Mouse (Mus musculus): ENCODE measurements at regions not wholly inside any gene's neighbourhood (a gene's known extent, or its start where the extent isn't known, plus 50 kb on each side); places are given as distances from the start of the nearest gene placed in this dataset.

- no peak for ATAC-seq (ENCODE audit: low FRiP score)
- no peaks in the 10 kb centered on the region for H3K27me3 ChIP-seq (ENCODE audit: control insufficient read depth, insufficient read depth, low read length)
- H3K4me3 ChIP-seq (ENCODE audit: low read depth, low read length): no peak overlapping the region
Observed at GRCm38 (mm10) chr5:26338191-26338590, 80.7 kb downstream of the Gm7361 start.

GRCm38 (mm10) chr5:26339266-26339665, 81.8 kb downstream of the Gm7361 start:
- no peaks in the 10 kb centered on the region for H3K27me3 ChIP-seq (ENCODE audit: control insufficient read depth, insufficient read depth, low read length)
- DNase-seq (ENCODE audit: low spot score): no peak
- 91% methylated on average over 1 of the region's 1 CpGs for WGBS
- H3K27ac ChIP-seq (ENCODE audit: low read depth, low read length): no peak overlapping the region
- H3K4me3 ChIP-seq (ENCODE audit: low read depth, low read length): no peak overlapping the region
- H3K9ac ChIP-seq (ENCODE audit: low read depth, low read length): no peak overlapping the region
- no peak for ATAC-seq (ENCODE audit: low FRiP score)
- H3K4me2 ChIP-seq (replicated peaks; ENCODE audit: low read depth, low read length): no peak overlapping the region
- no peaks in the 10 kb centered on the region for H3K4me1 ChIP-seq (replicated peaks; ENCODE audit: control insufficient read depth, insufficient read depth, low read length)
- no peaks in the 10 kb centered on the region for H3K36me3 ChIP-seq (ENCODE audit: control insufficient read depth, insufficient read depth, low read length)
- H3K9me3 ChIP-seq (ENCODE audit: control insufficient read depth, low read length): no peaks in the 10 kb centered on the region

More at GRCm38 (mm10) chr5:26338191-26338590, 80.7 kb downstream of the Gm7361 start:
- Histone ChIP-seq H3K9ac (ENCODE audit: low read depth, low read length) (no peak overlapping the region), H3K27ac (ENCODE audit: low read depth, low read length) (no peak overlapping the region), H3K36me3 (ENCODE audit: control insufficient read depth, insufficient read depth, low read length) (no peaks in the 10 kb centered on the region), H3K4me2 (replicated peaks; ENCODE audit: low read depth, low read length) (no peak overlapping the region), H3K9me3 (ENCODE audit: control insufficient read depth, low read length) (no peaks in the 10 kb centered on the region), H3K4me1 (replicated peaks; ENCODE audit: control insufficient read depth, insufficient read depth, low read length) (no peaks in the 10 kb centered on the region)
- no peak for DNase-seq (ENCODE audit: low spot score)

GRCm38 (mm10) chr5:26355156-26355555, 97.7 kb downstream of the Gm7361 start:
- no peak for DNase-seq (ENCODE audit: low spot score)
- WGBS: 94% methylated on average over 10 of the region's 10 CpGs

GRCm38 (mm10) chr5:26359082-26359481, 101.6 kb downstream of the Gm7361 start:
- WGBS: 88% methylated on average over 3 of the region's 3 CpGs

More at GRCm38 (mm10) chr5:26355156-26355555, 97.7 kb downstream of the Gm7361 start:
- H3K27me3 ChIP-seq (ENCODE audit: control insufficient read depth, insufficient read depth, low read length): no peaks in the 10 kb centered on the region
- H3K4me2 ChIP-seq (replicated peaks; ENCODE audit: low read depth, low read length): no peak overlapping the region
- H3K36me3 ChIP-seq (ENCODE audit: control insufficient read depth, insufficient read depth, low read length): no peaks in the 10 kb centered on the region
- H3K9me3 ChIP-seq (ENCODE audit: control insufficient read depth, low read length): no peaks in the 10 kb centered on the region
- no peak for ATAC-seq (ENCODE audit: low FRiP score)
- H3K9ac ChIP-seq (ENCODE audit: low read depth, low read length): no peak overlapping the region
- no peak overlapping the region for H3K4me3 ChIP-seq (ENCODE audit: low read depth, low read length)
- no peaks in the 10 kb centered on the region for H3K4me1 ChIP-seq (replicated peaks; ENCODE audit: control insufficient read depth, insufficient read depth, low read length)
- no peak overlapping the region for H3K27ac ChIP-seq (ENCODE audit: low read depth, low read length)

GRCm38 (mm10) chr5:26374175-26374984, 116.9 kb downstream of the Gm7361 start:
- H3K27ac ChIP-seq (ENCODE audit: low read depth, low read length): no peak overlapping the region
- no peak overlapping the region for H3K9ac ChIP-seq (ENCODE audit: low read depth, low read length)
- no peaks in the 10 kb centered on the region for H3K9me3 ChIP-seq (ENCODE audit: control insufficient read depth, low read length)
- no peak for DNase-seq (ENCODE audit: low spot score)
- no peak overlapping the region for H3K4me3 ChIP-seq (ENCODE audit: low read depth, low read length)
- 85% methylated on average over 10 of the region's 10 CpGs for WGBS
- no peaks in the 10 kb centered on the region for H3K36me3 ChIP-seq (ENCODE audit: control insufficient read depth, insufficient read depth, low read length)
- no peak for ATAC-seq (ENCODE audit: low FRiP score)
- H3K4me1 ChIP-seq (replicated peaks; ENCODE audit: control insufficient read depth, insufficient read depth, low read length): no peaks in the 10 kb centered on the region
- no peaks in the 10 kb centered on the region for H3K27me3 ChIP-seq (ENCODE audit: control insufficient read depth, insufficient read depth, low read length)
- no peak overlapping the region for H3K4me2 ChIP-seq (replicated peaks; ENCODE audit: low read depth, low read length)

More at GRCm38 (mm10) chr5:26359082-26359481, 101.6 kb downstream of the Gm7361 start:
- no peak overlapping the region for H3K4me3 ChIP-seq (ENCODE audit: low read depth, low read length)
- H3K27ac ChIP-seq (ENCODE audit: low read depth, low read length): no peak overlapping the region
- H3K9ac ChIP-seq (ENCODE audit: low read depth, low read length): no peak overlapping the region
- H3K4me2 ChIP-seq (replicated peaks; ENCODE audit: low read depth, low read length): no peak overlapping the region
- H3K9me3 ChIP-seq (ENCODE audit: control insufficient read depth, low read length): no peaks in the 10 kb centered on the region
- no peaks in the 10 kb centered on the region for H3K4me1 ChIP-seq (replicated peaks; ENCODE audit: control insufficient read depth, insufficient read depth, low read length)
- H3K36me3 ChIP-seq (ENCODE audit: control insufficient read depth, insufficient read depth, low read length): no peaks in the 10 kb centered on the region
- DNase-seq (ENCODE audit: low spot score): no peak
- ATAC-seq (ENCODE audit: low FRiP score): no peak
- H3K27me3 ChIP-seq (ENCODE audit: control insufficient read depth, insufficient read depth, low read length): no peaks in the 10 kb centered on the region

GRCm38 (mm10) chr5:26407088-26407672, 149.7 kb downstream of the Gm7361 start:
- ATAC-seq (ENCODE audit: low FRiP score): no peak
- WGBS: 88% methylated on average over 2 of the region's 2 CpGs
- Histone ChIP-seq H3K4me1 (replicated peaks; ENCODE audit: control insufficient read depth, insufficient read depth, low read length) (no peaks in the 10 kb centered on the region), H3K27ac (ENCODE audit: low read depth, low read length) (no peak overlapping the region), H3K27me3 (ENCODE audit: control insufficient read depth, insufficient read depth, low read length) (no peaks in the 10 kb centered on the region), H3K9me3 (ENCODE audit: control insufficient read depth, low read length) (no peaks in the 10 kb centered on the region), H3K9ac (ENCODE audit: low read depth, low read length) (no peak overlapping the region), H3K36me3 (ENCODE audit: control insufficient read depth, insufficient read depth, low read length) (no peaks in the 10 kb centered on the region), H3K4me2 (replicated peaks; ENCODE audit: low read depth, low read length) (no peak overlapping the region), H3K4me3 (ENCODE audit: low read depth, low read length) (no peak overlapping the region)
- DNase-seq (ENCODE audit: low spot score): no peak

GRCm38 (mm10) chr5:26413185-26413584, 155.7 kb downstream of the Gm7361 start:
- ATAC-seq (ENCODE audit: low FRiP score) (no peak), DNase-seq (ENCODE audit: low spot score) (peak; percentile 6)
- Histone ChIP-seq H3K9ac (ENCODE audit: low read depth, low read length) (no peak overlapping the region), H3K9me3 (ENCODE audit: control insufficient read depth, low read length) (no peaks in the 10 kb centered on the region), H3K4me1 (replicated peaks; ENCODE audit: control insufficient read depth, insufficient read depth, low read length) (no peaks in the 10 kb centered on the region), H3K36me3 (ENCODE audit: control insufficient read depth, insufficient read depth, low read length) (no peaks in the 10 kb centered on the region), H3K27me3 (ENCODE audit: control insufficient read depth, insufficient read depth, low read length) (no peaks in the 10 kb centered on the region), H3K4me2 (replicated peaks; ENCODE audit: low read depth, low read length) (no peak overlapping the region), H3K4me3 (ENCODE audit: low read depth, low read length) (no peak overlapping the region), H3K27ac (ENCODE audit: low read depth, low read length) (no peak overlapping the region)
- 52% methylated on average over 1 of the region's 1 CpGs for WGBS

- ATAC-seq (ENCODE audit: low FRiP score): no peak
- Histone ChIP-seq H3K27me3 (ENCODE audit: control insufficient read depth, insufficient read depth, low read length) (no peaks in the 10 kb centered on the region), H3K9me3 (ENCODE audit: control insufficient read depth, low read length) (no peaks in the 10 kb centered on the region), H3K9ac (ENCODE audit: low read depth, low read length) (no peak overlapping the region), H3K4me2 (replicated peaks; ENCODE audit: low read depth, low read length) (no peak overlapping the region), H3K4me3 (ENCODE audit: low read depth, low read length) (no peak overlapping the region), H3K36me3 (ENCODE audit: control insufficient read depth, insufficient read depth, low read length) (no peaks in the 10 kb centered on the region), H3K27ac (ENCODE audit: low read depth, low read length) (no peak overlapping the region), H3K4me1 (replicated peaks; ENCODE audit: control insufficient read depth, insufficient read depth, low read length) (no peaks in the 10 kb centered on the region)
- DNase-seq (ENCODE audit: low spot score): no peak
- WGBS: 78% methylated on average over 4 of the region's 4 CpGs
Observed at GRCm38 (mm10) chr5:26444331-26445200, 187.1 kb downstream of the Gm7361 start.
